Mouse (Mus musculus) hindbrain, embryonic 14.5 days (tissue): ENCODE measurements around the gene Dusp10. TPM values are rescaled to one million over a fixed set of nuclear protein-coding genes. Genes with fewer than 3 reads are reported as not detected.
A peak's percentile ranks its signal among the peaks of the same experiment; 100 is the strongest.

ENCODE experiments used
- ATAC-seq: fragments of 200-750 bp; cut with Nextera tagmentation; 2 replicates; pipeline ENCODE4 v1.8.0; 2017; ENCODE audit warnings: moderate number of reproducible peaks, mild to moderate bottlenecking, moderate TSS enrichment, moderate library complexity; ENCODE audit not compliant: low FRiP score
- DNase-seq: peaks from one replicate; pipeline ENCODE4 v3.0.0-alpha.2; 2015; ENCODE audit warnings: low spot score
- H3K27ac ChIP-seq: fragments of 300-500 bp; sonication (generic); 2 replicates; pipeline ENCODE4 v1.5.1; 2014; ENCODE audit warnings: mild to moderate bottlenecking, moderate library complexity
- H3K27me3 ChIP-seq: fragments of 300-500 bp; sonication (generic); 2 replicates; pipeline ENCODE4 v1.6.1; 2014; ENCODE audit warnings: mild to moderate bottlenecking, low read length, mixed read lengths; ENCODE audit not compliant: control insufficient read depth, insufficient read depth
- H3K36me3 ChIP-seq: fragments of 300-500 bp; sonication (generic); replicated peaks from 2 replicates; pipeline ENCODE4 v1.6.1; 2014; ENCODE audit not compliant: control insufficient read depth, insufficient read depth
- H3K4me1 ChIP-seq: fragments of 300-500 bp; sonication (generic); replicated peaks from 2 replicates; pipeline ENCODE4 v1.6.1; 2014; ENCODE audit warnings: antibody characterized with exemption, low read length, mixed read lengths; ENCODE audit not compliant: control insufficient read depth, insufficient read depth
- H3K4me2 ChIP-seq: fragments of 300-500 bp; sonication (generic); replicated peaks from 2 replicates; pipeline ENCODE4 v1.6.1; 2014; ENCODE audit warnings: mild to moderate bottlenecking, moderate library complexity
- H3K4me3 ChIP-seq: fragments of 300-500 bp; sonication (generic); replicated peaks from 2 replicates; pipeline ENCODE4 v1.5.1; 2014; ENCODE audit warnings: mild to moderate bottlenecking, low read length
- H3K9ac ChIP-seq: fragments of 300-500 bp; sonication (generic); 2 replicates; pipeline ENCODE4 v1.6.1; 2014
- H3K9me3 ChIP-seq: fragments of 300-500 bp; sonication (generic); 2 replicates; pipeline ENCODE4 v1.6.1; 2016; ENCODE audit warnings: low read length; ENCODE audit not compliant: control insufficient read depth
- WGBS: fragments of 180-500 bp; shearing (Covaris S2); extraction: QIAGEN DNeasy Blood & Tissue Kit; methylation state at CpG from one replicate; pipeline ENCODE4 v1.1.7; 2014; 5-methylcytosine and 5-hydroxymethylcytosine counted together
- polyA plus RNA-seq: library from polyadenylated mRNA; unstranded; fragments of >200 nt; fragmentation: Nextera tagmentation; extraction: Ambion mirVana; gene quantifications from 2 replicates; pipeline ENCODE4 v1.2.1, GENCODE M21; 2014

Gene Dusp10
- polyA plus RNA-seq, 1 experiment from 2014 or later: 4.4 TPM

DNA sequence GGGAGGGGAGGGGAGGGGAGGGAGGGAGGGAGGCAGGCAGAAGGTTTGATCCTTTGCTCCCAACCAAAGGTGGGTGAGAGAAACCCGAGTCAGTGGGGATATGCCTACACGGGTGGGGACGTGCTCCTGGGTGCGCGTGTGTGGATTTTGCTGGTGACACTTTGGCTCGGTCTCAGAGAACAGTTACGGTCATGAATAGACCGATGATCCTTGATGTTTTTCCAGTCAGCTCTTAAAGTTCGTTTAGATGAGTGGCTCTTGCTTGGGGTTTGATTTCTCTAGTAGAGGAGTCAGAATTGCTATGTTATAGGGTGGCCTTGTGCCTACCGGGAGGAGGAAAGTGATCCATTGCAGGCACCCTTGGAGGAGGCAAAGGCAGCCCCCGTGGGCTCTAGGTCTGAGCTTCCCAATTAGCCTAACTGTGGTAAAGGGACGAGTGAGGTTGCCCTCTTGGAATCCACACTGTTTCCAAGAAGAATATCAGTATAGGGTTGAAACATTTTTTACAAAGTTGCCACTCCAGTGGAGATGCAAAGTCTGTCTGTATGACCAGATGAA is 22.3 kb downstream of the Dusp10 start:
- peak overlapping the region; percentile 77 for H3K4me2 ChIP-seq
- H3K4me1 ChIP-seq: peaks cover 14% of the 10 kb centered on the region; the same call in 1 of the 2 replicates
- no peak overlapping the region for H3K27ac ChIP-seq
- no peaks in the 10 kb centered on the region for H3K36me3 ChIP-seq
- no peaks in the 10 kb centered on the region for H3K9me3 ChIP-seq
- DNase-seq (no peak), ATAC-seq (no peak)
- no peaks in the 10 kb centered on the region for H3K27me3 ChIP-seq
- peak overlapping the region; percentile 50 for H3K4me3 ChIP-seq
- WGBS: 5% methylated on average over 12 of the region's 12 CpGs
- H3K9ac ChIP-seq: peak overlapping the region; percentile 53

DNA sequence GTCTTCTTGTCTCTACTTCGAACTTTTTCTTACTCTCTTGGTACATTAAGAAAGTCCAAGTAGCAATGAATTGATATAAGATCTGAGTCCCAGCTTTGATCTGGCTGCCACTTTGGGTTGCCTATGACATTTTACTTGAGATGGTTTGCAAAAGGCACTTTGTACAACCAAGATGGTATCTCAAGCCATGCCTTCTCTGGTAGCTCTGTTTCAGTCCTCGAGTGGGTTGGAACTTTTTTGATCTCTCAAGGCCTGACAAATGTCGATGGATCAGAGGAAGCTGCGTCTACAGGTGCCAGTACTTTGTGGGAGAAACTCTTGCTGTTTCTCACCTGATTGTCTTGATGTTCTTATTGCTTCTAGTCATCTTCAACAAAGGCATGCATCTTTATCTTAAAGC is 24.7 kb downstream of the Dusp10 start:
- DNase-seq: no peak
- WGBS: 93% methylated on average over 4 of the region's 4 CpGs
- Histone ChIP-seq H3K36me3 (no peaks in the 10 kb centered on the region), H3K9ac (no peak overlapping the region), H3K9me3 (no peaks in the 10 kb centered on the region), H3K27ac (no peak overlapping the region), H3K4me1 (peaks cover 21% of the 10 kb centered on the region), H3K27me3 (no peaks in the 10 kb centered on the region), H3K4me3 (no peak overlapping the region), H3K4me2 (no peak overlapping the region)
- no peak for ATAC-seq

DNA sequence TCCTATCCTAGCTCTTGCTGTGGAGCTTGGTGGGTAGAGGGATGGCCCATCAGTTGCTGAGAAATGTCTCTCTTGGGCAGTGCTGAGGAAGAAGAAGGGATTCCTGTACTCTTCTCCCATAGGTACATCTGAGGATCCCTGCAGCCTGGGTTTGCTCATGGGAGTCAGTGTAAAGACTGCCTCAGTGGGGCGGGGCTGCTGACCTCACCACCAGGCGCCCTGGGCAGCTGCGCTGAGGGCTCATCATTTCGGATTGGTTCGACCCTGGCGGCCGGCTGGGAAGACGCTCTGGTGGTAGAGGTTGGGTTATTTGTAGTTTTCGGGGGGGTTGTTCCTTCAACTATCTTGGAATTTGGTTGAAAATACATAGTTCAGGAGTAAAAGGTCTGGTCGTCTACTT is 26.2 kb downstream of the Dusp10 start:
- no peak overlapping the region for H3K4me3 ChIP-seq
- ATAC-seq: no peak
- no peaks in the 10 kb centered on the region for H3K36me3 ChIP-seq
- WGBS: 95% methylated on average over 10 of the region's 10 CpGs
- DNase-seq: no peak
- peaks cover 21% of the 10 kb centered on the region for H3K4me1 ChIP-seq
- no peaks in the 10 kb centered on the region for H3K9me3 ChIP-seq
- no peak overlapping the region for H3K27ac ChIP-seq
- no peaks in the 10 kb centered on the region for H3K27me3 ChIP-seq
- H3K4me2 ChIP-seq: no peak overlapping the region
- H3K9ac ChIP-seq: no peak overlapping the region

DNA sequence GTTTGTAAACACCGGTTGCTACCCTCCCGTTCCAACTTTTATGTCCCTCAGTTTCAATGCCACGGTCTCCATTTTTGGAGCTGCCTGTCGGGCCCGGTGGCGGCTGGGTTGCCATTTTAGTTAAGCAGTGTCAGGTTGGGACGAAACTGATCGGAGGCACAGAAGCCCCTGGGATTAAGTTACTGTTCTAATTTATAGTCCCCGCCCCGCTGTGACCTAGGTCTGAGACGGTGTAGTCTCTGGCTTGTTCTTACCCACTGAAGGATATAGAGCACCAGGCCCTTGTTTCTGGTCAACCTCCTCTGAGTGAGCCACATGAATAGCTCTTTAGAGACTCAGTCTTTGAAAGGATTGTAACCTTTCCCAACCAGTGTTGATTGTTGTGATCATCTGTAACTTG is 27.1 kb downstream of the Dusp10 start:
- no peak overlapping the region for H3K9ac ChIP-seq
- WGBS: 78% methylated on average over 11 of the region's 11 CpGs
- no peak overlapping the region for H3K4me3 ChIP-seq
- no peak overlapping the region for H3K27ac ChIP-seq
- no peaks in the 10 kb centered on the region for H3K36me3 ChIP-seq
- no peak for DNase-seq
- no peaks in the 10 kb centered on the region for H3K27me3 ChIP-seq
- H3K4me2 ChIP-seq: no peak overlapping the region
- peaks cover 21% of the 10 kb centered on the region for H3K4me1 ChIP-seq
- no peak for ATAC-seq
- H3K9me3 ChIP-seq: no peaks in the 10 kb centered on the region

DNA sequence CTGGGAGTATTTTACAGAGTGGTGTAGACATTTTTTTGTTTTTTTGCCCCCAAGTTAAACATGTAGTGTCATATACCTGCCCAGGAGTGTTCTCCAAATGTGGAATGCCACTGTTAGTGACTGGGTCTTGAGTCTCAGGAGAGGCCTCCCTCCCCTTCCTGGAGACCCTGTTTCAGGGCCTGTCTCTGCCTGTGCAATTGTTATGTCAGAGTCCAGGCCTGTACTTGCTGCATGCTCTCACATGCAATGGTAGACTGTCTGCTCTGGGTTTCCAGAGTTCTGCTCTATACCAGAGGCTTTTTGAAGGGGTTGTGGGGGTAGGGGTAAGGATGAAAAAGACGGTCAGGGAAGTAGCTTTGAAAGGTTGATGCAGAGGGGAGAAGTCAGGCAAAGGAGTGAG is 27.8 kb downstream of the Dusp10 start:
- Histone ChIP-seq H3K27me3 (no peaks in the 10 kb centered on the region), H3K36me3 (no peaks in the 10 kb centered on the region), H3K27ac (no peak overlapping the region), H3K4me1 (peaks cover 14% of the 10 kb centered on the region), H3K4me3 (no peak overlapping the region), H3K9ac (no peak overlapping the region), H3K4me2 (0 out of 2 replicates have a peak overlapping the region, but pooled peaks have one; percentile 4), H3K9me3 (no peaks in the 10 kb centered on the region)
- ATAC-seq (no peak), DNase-seq (no peak)
- 73% methylated on average over 1 of the region's 1 CpGs for WGBS

DNA sequence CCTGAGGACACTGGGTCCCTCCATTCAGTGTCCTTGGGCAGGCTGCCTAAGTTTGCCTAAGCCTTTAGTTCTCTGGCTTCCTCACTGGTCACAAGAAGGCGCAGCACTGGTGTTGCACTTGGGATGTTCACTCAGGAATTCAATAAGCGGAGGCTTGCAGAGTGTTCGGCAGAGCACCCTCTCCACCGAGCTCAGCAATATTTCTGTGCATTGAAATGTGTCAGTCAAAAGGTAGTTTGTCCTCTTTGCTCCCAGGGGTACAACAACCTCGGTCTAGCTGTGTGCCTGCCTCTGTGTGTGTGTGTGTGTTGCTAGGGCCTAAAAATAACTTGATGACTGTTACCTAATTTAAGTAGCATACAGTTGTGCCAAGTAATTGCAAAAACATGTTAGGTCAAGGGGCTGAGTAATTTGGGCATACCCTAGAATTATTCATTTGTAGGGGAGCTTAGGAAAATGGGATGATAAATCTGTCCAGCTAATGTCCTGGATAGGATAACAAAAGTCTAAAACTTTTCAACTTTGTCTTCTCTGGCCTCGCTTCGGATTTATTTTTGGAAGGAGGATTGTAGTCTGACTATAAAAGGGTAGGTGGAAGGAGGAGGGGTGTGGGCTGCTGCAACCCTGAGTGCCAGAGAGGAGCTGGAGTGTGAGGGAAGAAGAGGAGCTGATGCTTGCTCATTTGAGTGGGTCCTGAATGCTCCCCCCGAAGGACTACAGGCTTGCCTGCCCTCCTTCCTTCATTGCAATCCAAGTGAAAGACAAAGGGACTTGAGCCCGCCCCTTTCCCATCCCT is 28.9 kb downstream of the Dusp10 start:
- Histone ChIP-seq H3K27me3 (no peaks in the 10 kb centered on the region), H3K4me3 (no peak overlapping the region), H3K9ac (no peak overlapping the region), H3K4me1 (peaks cover 7% of the 10 kb centered on the region), H3K9me3 (no peaks in the 10 kb centered on the region), H3K4me2 (no peak overlapping the region; the same call in 1 of the 2 replicates), H3K36me3 (no peaks in the 10 kb centered on the region), H3K27ac (no peak overlapping the region)
- WGBS: 70% methylated on average over 9 of the region's 9 CpGs
- DNase-seq (no peak), ATAC-seq (no peak)

DNA sequence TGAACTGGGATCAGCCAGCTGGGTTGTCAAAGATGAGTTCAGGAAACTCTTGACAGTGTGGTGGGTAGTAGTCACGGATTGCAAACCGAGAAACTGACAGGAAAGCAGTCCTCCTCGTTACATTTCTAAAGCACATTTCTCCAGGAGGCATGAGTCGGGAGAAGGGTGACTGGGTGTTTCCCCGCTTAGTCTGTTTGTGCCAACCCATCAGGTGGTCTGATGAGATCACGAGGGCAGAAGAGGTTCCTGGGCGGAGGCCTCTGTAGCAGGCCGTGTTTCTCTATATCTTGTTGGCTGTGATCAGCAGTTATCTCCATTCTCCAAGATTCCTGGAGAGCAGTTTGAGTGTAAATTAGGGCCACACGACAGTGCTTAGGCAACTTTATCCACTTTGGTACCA is 29.6 kb downstream of the Dusp10 start:
- Histone ChIP-seq H3K36me3 (no peaks in the 10 kb centered on the region), H3K4me1 (peaks cover 7% of the 10 kb centered on the region), H3K9me3 (no peaks in the 10 kb centered on the region), H3K9ac (no peak overlapping the region), H3K4me3 (no peak overlapping the region), H3K27ac (no peak overlapping the region), H3K4me2 (no peak overlapping the region), H3K27me3 (no peaks in the 10 kb centered on the region)
- 75% methylated on average over 9 of the region's 9 CpGs for WGBS
- DNase-seq (no peak), ATAC-seq (no peak)

DNA sequence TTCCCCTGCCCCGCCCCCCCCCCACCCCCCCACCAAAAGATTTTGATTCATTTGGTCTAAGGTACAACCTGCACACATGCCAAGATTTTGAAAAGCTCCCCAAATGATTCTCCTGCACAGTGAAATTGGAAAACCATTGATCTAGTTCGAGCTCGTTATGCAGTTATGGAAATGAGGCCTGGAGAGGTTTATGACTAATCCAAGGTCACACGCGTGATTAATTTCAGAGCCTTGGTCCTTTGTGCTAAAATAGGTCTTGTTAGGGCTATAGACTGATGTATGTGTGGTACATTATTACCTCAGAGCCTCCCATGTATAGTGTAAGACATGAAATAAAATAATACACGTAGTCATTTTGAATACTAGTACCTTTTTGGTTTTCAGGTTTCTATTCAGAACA is 30.3 kb downstream of the Dusp10 start:
- H3K27ac ChIP-seq: no peak overlapping the region
- no peak overlapping the region for H3K4me2 ChIP-seq
- H3K4me1 ChIP-seq: peaks cover 7% of the 10 kb centered on the region
- no peaks in the 10 kb centered on the region for H3K9me3 ChIP-seq
- WGBS: 94% methylated on average over 5 of the region's 6 CpGs
- H3K4me3 ChIP-seq: no peak overlapping the region
- no peaks in the 10 kb centered on the region for H3K27me3 ChIP-seq
- DNase-seq (no peak), ATAC-seq (no peak)
- no peak overlapping the region for H3K9ac ChIP-seq
- no peaks in the 10 kb centered on the region for H3K36me3 ChIP-seq

DNA sequence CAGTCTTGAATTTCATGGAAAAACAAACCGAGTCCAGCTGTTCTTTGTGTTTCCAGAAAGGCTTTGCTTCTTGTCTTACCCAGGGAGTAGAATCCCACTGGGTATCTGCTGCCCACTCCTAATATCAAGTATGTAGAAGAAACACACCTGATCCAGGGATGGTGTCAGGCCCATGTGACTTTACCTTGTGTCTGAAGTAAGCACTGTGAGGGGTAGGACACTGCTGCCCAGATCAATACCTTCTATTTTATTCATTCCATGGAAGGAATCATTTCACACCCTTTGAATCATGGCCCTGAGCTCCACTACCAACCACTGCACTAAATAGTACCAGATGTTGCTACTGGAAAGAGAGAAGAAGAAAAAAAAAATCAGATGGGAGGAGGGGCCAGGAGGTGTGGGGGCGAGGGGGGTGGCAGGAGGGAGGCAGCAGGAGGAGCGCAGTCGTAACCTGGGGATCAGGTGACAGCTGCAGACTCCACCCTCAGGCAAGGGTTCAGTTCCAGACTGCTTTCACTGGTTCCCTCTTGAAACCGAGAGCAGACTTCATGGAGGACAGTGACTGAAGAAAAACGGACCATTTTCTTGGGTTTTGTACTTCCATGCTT is 33.1 kb downstream of the Dusp10 start:
- Histone ChIP-seq H3K4me2 (no peak overlapping the region), H3K36me3 (no peaks in the 10 kb centered on the region), H3K27me3 (no peaks in the 10 kb centered on the region), H3K9ac (no peak overlapping the region), H3K4me1 (peaks cover 7% of the 10 kb centered on the region), H3K27ac (no peak overlapping the region), H3K4me3 (no peak overlapping the region), H3K9me3 (no peaks in the 10 kb centered on the region)
- DNase-seq (no peak), ATAC-seq (no peak)
- WGBS: 65% methylated on average over 6 of the region's 6 CpGs
